Mouse (Mus musculus) kidney, postnatal 0 days (tissue): ENCODE measurements around the gene D430019H16Rik. TPM values are rescaled to one million over a fixed set of nuclear protein-coding genes. Genes with fewer than 3 reads are reported as not detected.
A peak's percentile ranks its signal among the peaks of the same experiment; 100 is the strongest.

Experiments
- ATAC-seq: fragments of 200-750 bp; cut with Nextera tagmentation; replicated peaks from 2 replicates; pipeline ENCODE4 v1.8.0; 2017; ENCODE audit warnings: low read depth, moderate number of reproducible peaks, moderate TSS enrichment, moderate library complexity; ENCODE audit not compliant: low FRiP score
- DNase-seq: peaks from one replicate; pipeline ENCODE4 v3.0.0-alpha.2; 2016; ENCODE audit warnings: low spot score
- H3K27ac ChIP-seq: fragments of 300-500 bp; sonication (generic); 2 replicates; pipeline ENCODE4 v1.5.1; 2014; ENCODE audit warnings: mild to moderate bottlenecking
- H3K27me3 ChIP-seq: fragments of 300-500 bp; sonication (generic); 2 replicates; pipeline ENCODE4 v1.6.1; 2014; ENCODE audit warnings: low read length, mixed read lengths; ENCODE audit not compliant: insufficient read depth
- H3K36me3 ChIP-seq: fragments of 300-500 bp; sonication (generic); 2 replicates; pipeline ENCODE4 v1.6.1; 2014; ENCODE audit warnings: low read length, mixed read lengths; ENCODE audit not compliant: insufficient read depth
- H3K4me1 ChIP-seq: fragments of 300-500 bp; sonication (generic); replicated peaks from 2 replicates; pipeline ENCODE4 v1.6.1; 2014; ENCODE audit warnings: antibody characterized with exemption, low read length, mixed read lengths; ENCODE audit not compliant: insufficient read depth
- H3K4me2 ChIP-seq: fragments of 300-500 bp; sonication (generic); 2 replicates; pipeline ENCODE4 v1.6.1; 2014; ENCODE audit warnings: mild to moderate bottlenecking, low read length, moderate library complexity, mixed read lengths
- H3K4me3 ChIP-seq: fragments of 300-500 bp; sonication (generic); replicated peaks from 2 replicates; pipeline ENCODE4 v1.5.1; 2014; ENCODE audit warnings: low read depth, low read length
- H3K9ac ChIP-seq: fragments of 300-500 bp; sonication (generic); 2 replicates; pipeline ENCODE4 v1.6.1; 2014; ENCODE audit warnings: low read depth, low read length
- H3K9me3 ChIP-seq: fragments of 300-500 bp; sonication (generic); replicated peaks from 2 replicates; pipeline ENCODE4 v1.6.1; 2016; ENCODE audit warnings: low read length, inconsistent platforms, mixed read lengths
- CTCF ChIP-seq: IDR thresholded peaks from 2 replicates; pipeline ENCODE4 v1.5.1; 2016; ENCODE audit warnings: antibody characterized with exemption, low read depth, mild to moderate bottlenecking, moderate library complexity
- WGBS: fragments of 180-500 bp; shearing (Covaris S2); extraction: QIAGEN DNeasy Blood & Tissue Kit; methylation state at CpG from one replicate; pipeline ENCODE4 v1.1.7; 2014; 5-methylcytosine and 5-hydroxymethylcytosine counted together
- polyA plus RNA-seq: library from polyadenylated mRNA; unstranded; fragments of >200 nt; fragmentation: Nextera tagmentation; extraction: Ambion mirVana; gene quantifications from 2 replicates; pipeline ENCODE4 v1.2.1, GENCODE M21; 2015

D430019H16Rik gene
- polyA plus RNA-seq, 1 experiment from 2014 or later, result 1.1 TPM

- H3K4me3 ChIP-seq, result no peak overlapping the region
- ATAC-seq, result peak; percentile 63
- WGBS, result 52% methylated on average over 9 of the region's 9 CpGs
- H3K9ac ChIP-seq, result no peak overlapping the region
- H3K27ac ChIP-seq, result no peak overlapping the region
- no peaks in the 10 kb centered on the region for H3K9me3 ChIP-seq
- no peaks in the 10 kb centered on the region for H3K4me1 ChIP-seq
- H3K36me3 ChIP-seq, result no peaks in the 10 kb centered on the region
- TF ChIP-seq CTCF, result peak; percentile 86
- H3K27me3 ChIP-seq, result no peaks in the 10 kb centered on the region
- no peak overlapping the region for H3K4me2 ChIP-seq
- peak; percentile 72 for DNase-seq
Measured at GRCm38 (mm10) chr12:105476453-105476852, 22.8 kb downstream of the D430019H16Rik start.

- H3K4me2 ChIP-seq, result no peak overlapping the region
- no peak for TF ChIP-seq CTCF
- H3K27me3 ChIP-seq, result no peaks in the 10 kb centered on the region
- H3K4me1 ChIP-seq, result no peaks in the 10 kb centered on the region
- 61% methylated on average over 9 of the region's 9 CpGs for WGBS
- no peaks in the 10 kb centered on the region for H3K36me3 ChIP-seq
- no peak overlapping the region for H3K27ac ChIP-seq
- no peaks in the 10 kb centered on the region for H3K9me3 ChIP-seq
- ATAC-seq (no peak), DNase-seq (no peak)
- H3K9ac ChIP-seq, result no peak overlapping the region
- H3K4me3 ChIP-seq, result no peak overlapping the region
Measured at GRCm38 (mm10) chr12:105476993-105477392, 23.3 kb downstream of the D430019H16Rik start.

- Histone ChIP-seq H3K4me1 (no peaks in the 10 kb centered on the region), H3K9ac (no peak overlapping the region), H3K4me2 (no peak overlapping the region), H3K27ac (no peak overlapping the region), H3K27me3 (no peaks in the 10 kb centered on the region), H3K36me3 (no peaks in the 10 kb centered on the region), H3K4me3 (no peak overlapping the region), H3K9me3 (no peaks in the 10 kb centered on the region)
- 70% methylated on average over 3 of the region's 3 CpGs for WGBS
- TF ChIP-seq CTCF, result peak; percentile 78
- ATAC-seq (no peak), DNase-seq (peak; percentile 84)
Measured at GRCm38 (mm10) chr12:105483503-105483902, 29.8 kb downstream of the D430019H16Rik start.

GRCm38 (mm10) chr12:105490227-105490626 lies 36.6 kb downstream of the D430019H16Rik start:
- no peaks in the 10 kb centered on the region for H3K36me3 ChIP-seq
- H3K9me3 ChIP-seq, result no peaks in the 10 kb centered on the region
- TF ChIP-seq CTCF, result no peak
- no peaks in the 10 kb centered on the region for H3K4me1 ChIP-seq
- ATAC-seq (no peak), DNase-seq (no peak)
- no peaks in the 10 kb centered on the region for H3K27me3 ChIP-seq
- no peak overlapping the region for H3K9ac ChIP-seq
- H3K4me2 ChIP-seq, result no peak overlapping the region
- H3K4me3 ChIP-seq, result no peak overlapping the region
- no peak overlapping the region for H3K27ac ChIP-seq
- 88% methylated on average over 3 of the region's 3 CpGs for WGBS

GRCm38 (mm10) chr12:105490794-105491193 lies 37.1 kb downstream of the D430019H16Rik start:
- Histone ChIP-seq H3K27me3 (no peaks in the 10 kb centered on the region), H3K4me2 (no peak overlapping the region), H3K9me3 (no peaks in the 10 kb centered on the region), H3K27ac (no peak overlapping the region), H3K36me3 (no peaks in the 10 kb centered on the region), H3K9ac (no peak overlapping the region), H3K4me3 (no peak overlapping the region), H3K4me1 (no peaks in the 10 kb centered on the region)
- DNase-seq (no peak), ATAC-seq (no peak)
- TF ChIP-seq CTCF, result no peak
- 68% methylated on average over 6 of the region's 6 CpGs for WGBS

- Histone ChIP-seq H3K4me3 (no peak overlapping the region), H3K27me3 (no peaks in the 10 kb centered on the region), H3K27ac (no peak overlapping the region), H3K9me3 (no peaks in the 10 kb centered on the region), H3K4me2 (no peak overlapping the region), H3K36me3 (no peaks in the 10 kb centered on the region), H3K9ac (no peak overlapping the region), H3K4me1 (no peaks in the 10 kb centered on the region)
- no peak for TF ChIP-seq CTCF
- 76% methylated on average over 5 of the region's 5 CpGs for WGBS
- DNase-seq (no peak), ATAC-seq (no peak)
Measured at GRCm38 (mm10) chr12:105494796-105495195, 41.1 kb downstream of the D430019H16Rik start.

GRCm38 (mm10) chr12:105497894-105498293 lies 44.2 kb downstream of the D430019H16Rik start:
- Histone ChIP-seq H3K36me3 (no peaks in the 10 kb centered on the region), H3K9me3 (no peaks in the 10 kb centered on the region), H3K4me3 (no peak overlapping the region), H3K4me2 (no peak overlapping the region), H3K27ac (no peak overlapping the region), H3K4me1 (peaks cover 8% of the 10 kb centered on the region; the same call in 1 of the 2 replicates), H3K9ac (no peak overlapping the region), H3K27me3 (no peaks in the 10 kb centered on the region)
- peak; percentile 88 for DNase-seq
- peak; percentile 67 for ATAC-seq
- WGBS, result 12% methylated on average over 6 of the region's 6 CpGs
- peak; percentile 97 for TF ChIP-seq CTCF
